Mouse (Mus musculus) neural tube, embryonic 11.5 days (tissue): Measurements from ENCODE around the gene Washc3. TPM values are rescaled to one million over a fixed set of nuclear protein-coding genes. Genes with fewer than 3 reads are reported as not detected.

Experiments used
- ATAC-seq: fragments of 200-750 bp; cut with Nextera tagmentation; 2 replicates; pipeline ENCODE4 v1.8.0; 2017; ENCODE audit warnings: moderate number of reproducible peaks, mild to moderate bottlenecking, moderate TSS enrichment, moderate library complexity; ENCODE audit not compliant: insufficient read depth, low FRiP score, low TSS enrichment
- DNase-seq: peaks from one replicate; pipeline ENCODE4 v3.0.0-alpha.2; 2015; ENCODE audit warnings: low spot score
- H3K27ac ChIP-seq: fragments of 300-500 bp; sonication (generic); 2 replicates; pipeline ENCODE4 v1.5.1; 2014; ENCODE audit warnings: low read depth, mild to moderate bottlenecking, low read length
- H3K27me3 ChIP-seq: fragments of 300-500 bp; sonication (generic); 2 replicates; pipeline ENCODE4 v1.6.1; 2014; ENCODE audit warnings: mild to moderate bottlenecking, low read length, mixed read lengths; ENCODE audit not compliant: control insufficient read depth, insufficient read depth
- H3K36me3 ChIP-seq: fragments of 300-500 bp; sonication (generic); 2 replicates; pipeline ENCODE4 v1.6.1; 2014; ENCODE audit warnings: mild to moderate bottlenecking, low read length, moderate library complexity, mixed read lengths; ENCODE audit not compliant: control insufficient read depth, insufficient read depth
- H3K4me1 ChIP-seq: fragments of 300-500 bp; sonication (generic); 2 replicates; pipeline ENCODE4 v1.6.1; 2014; ENCODE audit warnings: low read length, mixed read lengths; ENCODE audit not compliant: control insufficient read depth, insufficient read depth
- H3K4me2 ChIP-seq: fragments of 300-500 bp; sonication (generic); 2 replicates; pipeline ENCODE4 v1.6.1; 2014; ENCODE audit warnings: low read depth, mild to moderate bottlenecking, moderate library complexity
- H3K4me3 ChIP-seq: fragments of 300-500 bp; sonication (generic); 2 replicates; pipeline ENCODE4 v1.5.1; 2014; ENCODE audit warnings: low read depth, low read length
- H3K9ac ChIP-seq: fragments of 300-500 bp; sonication (generic); 2 replicates; pipeline ENCODE4 v1.6.1; 2014; ENCODE audit warnings: mild to moderate bottlenecking, low read length
- H3K9me3 ChIP-seq: fragments of 300-500 bp; sonication (generic); 2 replicates; pipeline ENCODE4 v1.6.1; 2016; ENCODE audit warnings: low read length; ENCODE audit not compliant: control insufficient read depth
- WGBS: fragments of 180-500 bp; shearing (Covaris S2); extraction: QIAGEN DNeasy Blood & Tissue Kit; methylation state at CpG from one replicate; pipeline ENCODE4 v1.1.7; 2014; 5-methylcytosine and 5-hydroxymethylcytosine counted together
- polyA plus RNA-seq: library from polyadenylated mRNA; unstranded; fragments of >200 nt; fragmentation: Nextera tagmentation; extraction: Ambion mirVana; gene quantifications from 2 replicates; pipeline ENCODE4 v1.2.1, GENCODE M21; 2014

Gene Washc3
- polyA plus RNA-seq, 1 experiment from 2014 or later = 39.2 TPM

- no peaks in the 10 kb centered on the region for H3K4me1 ChIP-seq
- H3K27me3 ChIP-seq = no peaks in the 10 kb centered on the region
- no peak overlapping the region for H3K9ac ChIP-seq
- DNase-seq = no peak
- ATAC-seq = no peak
- no peaks in the 10 kb centered on the region for H3K36me3 ChIP-seq
- no peak overlapping the region for H3K27ac ChIP-seq
- no peak overlapping the region for H3K4me3 ChIP-seq
- H3K4me2 ChIP-seq = no peak overlapping the region
- 88% methylated on average over 6 of the region's 6 CpGs for WGBS
- H3K9me3 ChIP-seq = no peaks in the 10 kb centered on the region
Measured at GRCm38 (mm10) chr10:88203236-88203635, 2.3 kb downstream of the Washc3 start.

GRCm38 (mm10) chr10:88212644-88213043 lies 11.8 kb downstream of the Washc3 start:
- no peaks in the 10 kb centered on the region for H3K9me3 ChIP-seq
- no peaks in the 10 kb centered on the region for H3K36me3 ChIP-seq
- DNase-seq (no peak), ATAC-seq (no peak)
- H3K9ac ChIP-seq = no peak overlapping the region
- H3K4me3 ChIP-seq = no peak overlapping the region
- H3K27ac ChIP-seq = no peak overlapping the region
- 84% methylated on average over 5 of the region's 5 CpGs for WGBS
- no peaks in the 10 kb centered on the region for H3K4me1 ChIP-seq
- H3K4me2 ChIP-seq = no peak overlapping the region
- no peaks in the 10 kb centered on the region for H3K27me3 ChIP-seq

GRCm38 (mm10) chr10:88214800-88215514 lies 14.1 kb downstream of the Washc3 start:
- DNase-seq (no peak), ATAC-seq (no peak)
- no peaks in the 10 kb centered on the region for H3K4me1 ChIP-seq
- H3K27ac ChIP-seq = no peak overlapping the region
- H3K4me2 ChIP-seq = no peak overlapping the region
- no peak overlapping the region for H3K9ac ChIP-seq
- no peaks in the 10 kb centered on the region for H3K9me3 ChIP-seq
- H3K27me3 ChIP-seq = no peaks in the 10 kb centered on the region
- no peak overlapping the region for H3K4me3 ChIP-seq
- WGBS = 94% methylated on average over 19 of the region's 20 CpGs
- H3K36me3 ChIP-seq = no peaks in the 10 kb centered on the region

GRCm38 (mm10) chr10:88218161-88218560 lies 17.3 kb downstream of the Washc3 start:
- Histone ChIP-seq H3K4me1 (no peaks in the 10 kb centered on the region), H3K9ac (no peak overlapping the region), H3K4me3 (no peak overlapping the region), H3K4me2 (no peak overlapping the region), H3K27ac (no peak overlapping the region), H3K27me3 (no peaks in the 10 kb centered on the region), H3K9me3 (no peaks in the 10 kb centered on the region), H3K36me3 (no peaks in the 10 kb centered on the region)
- DNase-seq (no peak), ATAC-seq (no peak)
- WGBS = 95% methylated on average over 3 of the region's 3 CpGs

- 85% methylated on average over 5 of the region's 5 CpGs for WGBS
- no peaks in the 10 kb centered on the region for H3K9me3 ChIP-seq
- no peaks in the 10 kb centered on the region for H3K4me1 ChIP-seq
- no peak for DNase-seq
- no peak overlapping the region for H3K4me2 ChIP-seq
- H3K4me3 ChIP-seq = no peak overlapping the region
- no peak overlapping the region for H3K9ac ChIP-seq
- H3K27me3 ChIP-seq = no peaks in the 10 kb centered on the region
- H3K27ac ChIP-seq = no peak overlapping the region
- no peaks in the 10 kb centered on the region for H3K36me3 ChIP-seq
- ATAC-seq = no peak
Measured at GRCm38 (mm10) chr10:88221718-88222117, 20.8 kb downstream of the Washc3 start.

- no peak overlapping the region for H3K4me3 ChIP-seq
- no peaks in the 10 kb centered on the region for H3K4me1 ChIP-seq
- WGBS = 93% methylated on average over 5 of the region's 5 CpGs
- no peaks in the 10 kb centered on the region for H3K36me3 ChIP-seq
- ATAC-seq (no peak), DNase-seq (no peak)
- no peak overlapping the region for H3K4me2 ChIP-seq
- H3K9ac ChIP-seq = no peak overlapping the region
- H3K9me3 ChIP-seq = no peaks in the 10 kb centered on the region
- no peaks in the 10 kb centered on the region for H3K27me3 ChIP-seq
- no peak overlapping the region for H3K27ac ChIP-seq
Measured at GRCm38 (mm10) chr10:88225421-88225820, 24.5 kb downstream of the Washc3 start.

GRCm38 (mm10) chr10:88227962-88228361 lies 27.1 kb downstream of the Washc3 start:
- WGBS = 98% methylated on average over 2 of the region's 2 CpGs
- Histone ChIP-seq H3K27me3 (no peaks in the 10 kb centered on the region), H3K27ac (no peak overlapping the region), H3K36me3 (no peaks in the 10 kb centered on the region), H3K4me3 (no peak overlapping the region), H3K9me3 (no peaks in the 10 kb centered on the region), H3K4me1 (no peaks in the 10 kb centered on the region), H3K9ac (no peak overlapping the region), H3K4me2 (no peak overlapping the region)
- no peak for ATAC-seq
- no peak for DNase-seq

GRCm38 (mm10) chr10:88228521-88229017 lies 27.7 kb downstream of the Washc3 start:
- Histone ChIP-seq H3K4me1 (no peaks in the 10 kb centered on the region), H3K4me3 (no peak overlapping the region), H3K4me2 (no peak overlapping the region), H3K27me3 (no peaks in the 10 kb centered on the region), H3K9me3 (no peaks in the 10 kb centered on the region), H3K9ac (no peak overlapping the region), H3K27ac (no peak overlapping the region), H3K36me3 (no peaks in the 10 kb centered on the region)
- DNase-seq (no peak), ATAC-seq (no peak)
- 80% methylated on average over 8 of the region's 8 CpGs for WGBS

GRCm38 (mm10) chr10:88231671-88232070 lies 30.8 kb downstream of the Washc3 start:
- no peak overlapping the region for H3K4me2 ChIP-seq
- no peaks in the 10 kb centered on the region for H3K4me1 ChIP-seq
- H3K27me3 ChIP-seq = no peaks in the 10 kb centered on the region
- no peak overlapping the region for H3K9ac ChIP-seq
- no peak for DNase-seq
- H3K4me3 ChIP-seq = no peak overlapping the region
- no peak overlapping the region for H3K27ac ChIP-seq
- no peak for ATAC-seq
- no peaks in the 10 kb centered on the region for H3K36me3 ChIP-seq
- H3K9me3 ChIP-seq = no peaks in the 10 kb centered on the region
- WGBS = 85% methylated on average over 8 of the region's 8 CpGs
